Mouse (Mus musculus): Measurements from ENCODE around the gene Nt5c3. TPM values are rescaled to one million over a fixed set of nuclear protein-coding genes. Genes with fewer than 3 reads are reported as not detected.

Gene Nt5c3
- polyA plus RNA-seq, 1 experiment from 2014 or later: 164 TPM

DNA sequence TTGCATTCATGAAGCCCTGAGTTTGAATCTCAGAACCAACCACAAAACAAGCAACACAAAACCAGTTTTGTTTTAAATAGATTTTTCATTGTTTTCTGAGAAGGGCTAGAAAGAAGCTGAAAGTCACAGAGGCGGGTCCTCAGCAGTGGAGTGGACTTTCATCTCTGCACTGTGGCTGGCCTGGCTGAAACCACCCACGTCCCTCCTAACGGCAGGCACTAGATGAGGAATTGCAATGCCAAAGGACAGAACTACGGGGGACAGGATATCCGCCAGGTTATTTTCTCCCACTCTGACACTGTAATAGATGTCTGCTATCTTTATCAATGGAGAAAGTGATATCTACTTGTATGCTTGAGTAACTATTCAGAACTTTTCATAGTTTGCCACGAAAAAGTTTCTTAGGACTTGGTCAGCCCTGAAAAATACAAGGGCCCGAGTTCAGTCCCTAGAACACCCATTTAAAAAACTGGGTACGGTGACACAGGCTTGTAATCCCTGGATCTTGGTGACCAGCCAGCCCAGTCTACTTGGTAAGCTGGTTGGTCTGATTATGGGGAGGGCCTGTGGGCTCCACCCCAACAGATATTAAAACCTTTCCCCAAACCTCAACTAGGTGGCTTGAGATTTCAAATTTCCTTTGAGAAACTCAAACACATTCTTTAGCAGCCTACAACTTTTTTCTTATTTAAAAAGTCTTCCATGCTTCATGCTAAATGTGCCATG lies 17.4 kb downstream of the Nt5c3 start:
- Histone ChIP-seq H3K4me1 (replicated peaks; ENCODE audit: control insufficient read depth, insufficient read depth, low read length) (peaks cover 67% of the 10 kb centered on the region), H3K27ac (ENCODE audit: low read depth, low read length) (no peak overlapping the region)

DNA sequence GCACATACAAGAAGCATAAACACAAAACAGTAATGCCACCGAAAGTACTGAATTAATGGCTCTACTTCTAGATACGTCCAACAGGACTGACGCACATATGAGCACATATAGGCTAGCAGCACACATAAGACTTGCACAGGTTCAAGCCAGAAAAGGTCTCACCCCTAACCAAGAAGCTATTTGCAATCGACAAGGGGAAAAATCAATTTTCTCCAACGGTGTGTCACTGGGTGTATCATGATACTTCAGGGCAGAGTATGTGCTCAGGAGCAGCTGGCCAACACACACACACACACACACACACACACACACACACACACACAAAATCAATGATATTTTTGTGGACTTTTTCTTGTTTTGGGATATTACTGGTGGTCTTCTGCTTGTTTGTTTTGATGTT lies 18.2 kb downstream of the Nt5c3 start:
- Histone ChIP-seq H3K9me3 (ENCODE audit: control insufficient read depth, low read length) (no peaks in the 10 kb centered on the region), H3K4me1 (replicated peaks; ENCODE audit: control insufficient read depth, insufficient read depth, low read length) (peaks cover 73% of the 10 kb centered on the region), H3K4me3 (ENCODE audit: low read depth, low read length) (no peak overlapping the region), H3K9ac (ENCODE audit: low read depth, low read length) (no peak overlapping the region), H3K4me2 (no peak overlapping the region), H3K27me3 (replicated peaks; ENCODE audit: control insufficient read depth, insufficient read depth, low read length) (no peaks in the 10 kb centered on the region), H3K27ac (ENCODE audit: low read depth, low read length) (no peak overlapping the region), H3K36me3 (ENCODE audit: control insufficient read depth, insufficient read depth, low read length) (no peaks in the 10 kb centered on the region)
- ATAC-seq (replicated peaks; ENCODE audit: low FRiP score) (no peak), DNase-seq (ENCODE audit: low spot score) (no peak)
- 85% methylated on average over 5 of the region's 5 CpGs for WGBS

More for the DNA sequence above, 17.4 kb downstream of the Nt5c3 start:
- no peaks in the 10 kb centered on the region for H3K9me3 ChIP-seq (ENCODE audit: control insufficient read depth, low read length)
- DNase-seq (ENCODE audit: low spot score): no peak
- no peak overlapping the region for H3K9ac ChIP-seq (ENCODE audit: low read depth, low read length)
- no peaks in the 10 kb centered on the region for H3K27me3 ChIP-seq (replicated peaks; ENCODE audit: control insufficient read depth, insufficient read depth, low read length)
- H3K4me2 ChIP-seq: no peak overlapping the region
- H3K4me3 ChIP-seq (ENCODE audit: low read depth, low read length): no peak overlapping the region
- no peaks in the 10 kb centered on the region for H3K36me3 ChIP-seq (ENCODE audit: control insufficient read depth, insufficient read depth, low read length)
- WGBS: 75% methylated on average over 8 of the region's 8 CpGs
- ATAC-seq (replicated peaks; ENCODE audit: low FRiP score): no peak

GRCm38 (mm10) chr6:56904982-56905381 lies 18.8 kb downstream of the Nt5c3 start:
- ATAC-seq (replicated peaks; ENCODE audit: low FRiP score) (no peak), DNase-seq (ENCODE audit: low spot score) (no peak)
- Histone ChIP-seq H3K9ac (ENCODE audit: low read depth, low read length) (no peak overlapping the region), H3K4me3 (ENCODE audit: low read depth, low read length) (no peak overlapping the region), H3K4me1 (replicated peaks; ENCODE audit: control insufficient read depth, insufficient read depth, low read length) (peaks cover 68% of the 10 kb centered on the region), H3K27ac (ENCODE audit: low read depth, low read length) (no peak overlapping the region), H3K9me3 (ENCODE audit: control insufficient read depth, low read length) (no peaks in the 10 kb centered on the region), H3K27me3 (replicated peaks; ENCODE audit: control insufficient read depth, insufficient read depth, low read length) (no peaks in the 10 kb centered on the region), H3K4me2 (no peak overlapping the region), H3K36me3 (ENCODE audit: control insufficient read depth, insufficient read depth, low read length) (no peaks in the 10 kb centered on the region)
- WGBS: 72% methylated on average over 2 of the region's 2 CpGs

DNA sequence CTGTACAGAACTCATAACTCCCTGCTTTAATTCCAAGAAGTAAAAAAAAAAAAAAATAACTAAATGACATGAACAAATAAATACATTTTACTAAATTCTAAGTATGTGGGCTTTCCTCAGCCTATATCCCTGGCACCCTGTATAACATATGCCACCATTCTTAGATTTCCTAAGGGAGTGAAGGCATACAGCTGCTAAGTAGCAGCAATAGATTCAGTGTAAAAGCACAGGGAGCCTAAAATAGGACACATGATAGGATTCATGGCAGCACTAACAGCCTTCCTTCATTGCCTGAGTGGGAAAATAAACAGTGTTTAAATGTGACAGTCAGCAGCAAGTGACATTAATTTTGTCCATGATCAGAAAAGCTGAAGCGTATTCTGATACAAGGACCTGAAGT lies 19.4 kb downstream of the Nt5c3 start:
- Histone ChIP-seq H3K27ac (ENCODE audit: low read depth, low read length) (no peak overlapping the region; the same call in 1 of the 2 replicates), H3K4me2 (no peak overlapping the region), H3K4me3 (ENCODE audit: low read depth, low read length) (no peak overlapping the region), H3K9me3 (ENCODE audit: control insufficient read depth, low read length) (no peaks in the 10 kb centered on the region), H3K4me1 (replicated peaks; ENCODE audit: control insufficient read depth, insufficient read depth, low read length) (peaks cover 66% of the 10 kb centered on the region), H3K27me3 (replicated peaks; ENCODE audit: control insufficient read depth, insufficient read depth, low read length) (no peaks in the 10 kb centered on the region), H3K9ac (ENCODE audit: low read depth, low read length) (no peak overlapping the region), H3K36me3 (ENCODE audit: control insufficient read depth, insufficient read depth, low read length) (no peaks in the 10 kb centered on the region)
- DNase-seq (ENCODE audit: low spot score) (no peak), ATAC-seq (replicated peaks; ENCODE audit: low FRiP score) (no peak)
- 91% methylated on average over 1 of the region's 1 CpGs for WGBS

- H3K9ac ChIP-seq (ENCODE audit: low read depth, low read length): no peak overlapping the region; the same call in 1 of the 2 replicates
- DNase-seq (ENCODE audit: low spot score) (no peak), ATAC-seq (replicated peaks; ENCODE audit: low FRiP score) (no peak)
- peak overlapping the region; percentile 21 for H3K4me2 ChIP-seq
- no peaks in the 10 kb centered on the region for H3K9me3 ChIP-seq (ENCODE audit: control insufficient read depth, low read length)
- WGBS: 59% methylated on average over 6 of the region's 6 CpGs
- H3K36me3 ChIP-seq (ENCODE audit: control insufficient read depth, insufficient read depth, low read length): no peaks in the 10 kb centered on the region
- H3K27me3 ChIP-seq (replicated peaks; ENCODE audit: control insufficient read depth, insufficient read depth, low read length): no peaks in the 10 kb centered on the region
- peaks cover 62% of the 10 kb centered on the region for H3K4me1 ChIP-seq (replicated peaks; ENCODE audit: control insufficient read depth, insufficient read depth, low read length)
- H3K27ac ChIP-seq (ENCODE audit: low read depth, low read length): peak overlapping the region; percentile 64
- no peak overlapping the region for H3K4me3 ChIP-seq (ENCODE audit: low read depth, low read length)
Measured at GRCm38 (mm10) chr6:56903831-56904230, 19.9 kb downstream of the Nt5c3 start.

DNA sequence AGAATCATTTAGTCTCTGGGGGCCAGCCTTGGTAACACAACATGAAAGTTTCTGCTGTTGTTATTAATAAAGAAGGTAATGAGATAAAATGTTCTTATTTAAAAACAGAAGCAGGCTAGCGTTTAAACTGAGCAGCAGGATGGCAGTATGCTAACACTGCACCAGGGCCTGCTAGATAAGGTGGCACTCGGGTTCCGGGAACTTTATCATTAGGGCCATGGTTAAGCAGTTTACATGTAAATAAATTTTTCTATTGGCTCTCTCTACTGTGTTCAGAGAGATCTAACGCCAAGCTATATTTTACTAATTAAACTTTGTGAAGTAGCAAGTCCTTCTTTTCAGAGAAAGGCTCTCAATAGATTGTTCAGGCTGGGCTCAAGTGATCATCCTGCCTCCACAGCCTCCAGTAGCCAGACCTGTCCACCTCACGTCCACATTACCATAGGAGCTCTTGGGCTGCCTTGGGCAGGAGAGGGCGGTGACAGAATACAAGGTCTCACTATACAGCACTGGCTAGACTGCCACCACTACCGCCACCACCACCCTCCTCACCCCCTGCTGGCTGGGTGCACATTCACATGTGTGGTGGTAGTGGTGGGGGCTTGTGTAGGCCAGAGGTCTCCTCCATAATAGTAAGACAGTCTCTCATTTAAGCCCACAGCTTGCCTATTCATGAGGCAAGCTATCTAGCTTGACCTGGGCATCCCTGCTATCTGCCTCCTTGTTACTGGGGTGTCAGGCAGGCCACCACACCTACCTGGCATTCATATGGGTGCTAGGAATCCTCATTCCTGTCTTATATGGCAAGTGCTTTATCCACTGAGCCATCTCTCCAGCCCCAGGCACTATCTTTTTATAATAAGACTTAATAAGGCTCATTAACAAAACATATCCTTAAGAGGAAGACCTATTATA lies 20.9 kb downstream of the Nt5c3 start:
- peak overlapping the region; percentile 31 for H3K4me3 ChIP-seq (ENCODE audit: low read depth, low read length)
- DNase-seq (ENCODE audit: low spot score) (no peak), ATAC-seq (replicated peaks; ENCODE audit: low FRiP score) (peak; percentile 88)
- H3K9ac ChIP-seq (ENCODE audit: low read depth, low read length): peak overlapping the region; percentile 52
- H3K9me3 ChIP-seq (ENCODE audit: control insufficient read depth, low read length): no peaks in the 10 kb centered on the region
- H3K4me1 ChIP-seq (replicated peaks; ENCODE audit: control insufficient read depth, insufficient read depth, low read length): peaks cover 58% of the 10 kb centered on the region
- H3K27ac ChIP-seq (ENCODE audit: low read depth, low read length): peak overlapping the region; percentile 91
- H3K36me3 ChIP-seq (ENCODE audit: control insufficient read depth, insufficient read depth, low read length): no peaks in the 10 kb centered on the region
- peak overlapping the region; percentile 63 for H3K4me2 ChIP-seq
- 40% methylated on average over 7 of the region's 7 CpGs for WGBS
- H3K27me3 ChIP-seq (replicated peaks; ENCODE audit: control insufficient read depth, insufficient read depth, low read length): no peaks in the 10 kb centered on the region

DNA sequence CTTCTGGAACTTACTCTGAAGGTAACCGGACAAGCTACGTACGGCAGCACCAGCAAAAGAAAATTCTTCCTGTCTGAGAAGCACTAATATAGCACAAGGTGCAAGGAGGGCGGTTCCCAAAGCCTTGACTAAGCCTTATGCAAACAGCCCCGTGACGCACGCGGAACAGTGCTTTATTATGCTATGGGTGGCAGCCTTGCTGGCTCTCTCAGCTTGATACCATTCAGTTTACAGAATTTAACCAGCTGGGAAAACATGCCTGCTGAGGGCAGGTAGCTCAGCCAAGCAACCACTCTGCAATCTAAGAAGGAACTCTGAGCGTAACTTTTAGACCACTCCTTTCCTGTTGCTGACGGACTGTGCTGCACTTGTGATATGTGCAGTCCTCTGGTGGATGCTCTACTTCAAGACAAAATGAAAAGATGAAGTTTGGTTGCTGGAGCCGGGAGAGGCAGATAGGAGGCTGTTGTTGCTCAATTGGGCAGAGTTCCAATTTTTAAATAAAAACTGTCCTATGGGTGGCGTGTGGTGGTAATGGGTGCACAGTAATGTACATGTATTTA lies 21.8 kb downstream of the Nt5c3 start:
- WGBS: 37% methylated on average over 12 of the region's 12 CpGs

DNA sequence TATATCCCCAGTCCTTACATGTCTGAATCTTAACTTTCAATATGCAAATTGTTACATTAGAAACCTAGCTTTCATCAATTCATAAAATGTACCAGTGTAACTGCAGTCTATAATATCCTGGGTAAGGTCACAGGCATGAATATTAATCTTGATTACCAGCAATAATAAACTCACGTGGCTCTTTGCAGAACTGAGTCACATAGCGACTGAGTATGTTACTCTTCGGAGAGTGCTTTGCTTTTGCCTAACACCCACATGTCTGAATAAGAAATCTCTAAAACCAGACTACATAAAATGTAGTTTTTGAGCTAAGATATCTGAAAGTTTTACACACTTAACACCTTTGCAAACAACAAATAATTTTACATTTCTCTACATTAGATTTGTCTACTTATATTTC lies 22.4 kb downstream of the Nt5c3 start:
- Histone ChIP-seq H3K27ac (ENCODE audit: low read depth, low read length) (no peak overlapping the region), H3K27me3 (replicated peaks; ENCODE audit: control insufficient read depth, insufficient read depth, low read length) (no peaks in the 10 kb centered on the region), H3K4me2 (peak overlapping the region; percentile 63), H3K4me3 (ENCODE audit: low read depth, low read length) (peak overlapping the region; percentile 31; the same call in 1 of the 2 replicates), H3K4me1 (replicated peaks; ENCODE audit: control insufficient read depth, insufficient read depth, low read length) (peaks cover 45% of the 10 kb centered on the region), H3K9me3 (ENCODE audit: control insufficient read depth, low read length) (no peaks in the 10 kb centered on the region), H3K36me3 (ENCODE audit: control insufficient read depth, insufficient read depth, low read length) (no peaks in the 10 kb centered on the region), H3K9ac (ENCODE audit: low read depth, low read length) (no peak overlapping the region)
- WGBS: 60% methylated on average over 3 of the region's 3 CpGs
- ATAC-seq (replicated peaks; ENCODE audit: low FRiP score) (no peak), DNase-seq (ENCODE audit: low spot score) (no peak)

More for the DNA sequence above, 21.8 kb downstream of the Nt5c3 start:
- ATAC-seq (replicated peaks; ENCODE audit: low FRiP score) (peak; percentile 59), DNase-seq (ENCODE audit: low spot score) (no peak)
- Histone ChIP-seq H3K9me3 (ENCODE audit: control insufficient read depth, low read length) (no peaks in the 10 kb centered on the region), H3K9ac (ENCODE audit: low read depth, low read length) (peak overlapping the region; percentile 42), H3K27me3 (replicated peaks; ENCODE audit: control insufficient read depth, insufficient read depth, low read length) (no peaks in the 10 kb centered on the region), H3K4me1 (replicated peaks; ENCODE audit: control insufficient read depth, insufficient read depth, low read length) (peaks cover 51% of the 10 kb centered on the region), H3K4me3 (ENCODE audit: low read depth, low read length) (peak overlapping the region; percentile 31), H3K36me3 (ENCODE audit: control insufficient read depth, insufficient read depth, low read length) (no peaks in the 10 kb centered on the region), H3K27ac (ENCODE audit: low read depth, low read length) (peak overlapping the region; percentile 91), H3K4me2 (peak overlapping the region; percentile 63)

Data from liver, embryonic 11.5 days (tissue).